Mouse (Mus musculus) brain, embryonic 14.5 days (tissue): ENCODE measurements at regions not wholly inside any gene's neighbourhood (a gene's known extent, or its start where the extent isn't known, plus 50 kb on each side); places are given as distances from the start of the nearest gene placed in this dataset.

Experiments
- DNase-seq: peaks from one replicate; pipeline ENCODE4 v3.0.0-alpha.2; 2011; ENCODE audit warnings: low read depth
- CTCF ChIP-seq: fragments of 200-500 bp; IDR thresholded peaks from 2 replicates; pipeline ENCODE4 v1.5.1; 2012; ENCODE audit warnings: inconsistent platforms, mild to moderate bottlenecking, moderate library complexity, borderline replicate concordance; ENCODE audit not compliant: insufficient read depth, insufficient read length; ENCODE audit errors: extremely low read depth
- POLR2A ChIP-seq: fragments of 200-500 bp; IDR thresholded peaks from 2 replicates; pipeline ENCODE4 v1.6.1; 2012; ENCODE audit warnings: mild to moderate bottlenecking, inconsistent platforms, borderline replicate concordance; ENCODE audit not compliant: poor library complexity, insufficient read depth, insufficient read length, severe bottlenecking; ENCODE audit errors: extremely low read depth

- peak; percentile 18 for DNase-seq
- TF ChIP-seq POLR2A (no peak), CTCF (no peak)
Measured at GRCm38 (mm10) chr4:25410440-25410839, 128.8 kb upstream of the Ufl1 start.

GRCm38 (mm10) chr4:25408696-25409448, 127.3 kb upstream of the Ufl1 start:
- no peak for TF ChIP-seq CTCF
- no peak for TF ChIP-seq POLR2A

GRCm38 (mm10) chr4:25407842-25408241, 126.2 kb upstream of the Ufl1 start:
- DNase-seq, result peak; percentile 61

More at GRCm38 (mm10) chr4:25408696-25409448, 127.3 kb upstream of the Ufl1 start:
- peak; percentile 98 for DNase-seq

GRCm38 (mm10) chr4:25389542-25389941, 107.9 kb upstream of the Ufl1 start:
- DNase-seq, result peak; percentile 60
- TF ChIP-seq POLR2A (no peak), CTCF (no peak)

More at GRCm38 (mm10) chr4:25407842-25408241, 126.2 kb upstream of the Ufl1 start:
- TF ChIP-seq CTCF (no peak), POLR2A (no peak)

DNA sequence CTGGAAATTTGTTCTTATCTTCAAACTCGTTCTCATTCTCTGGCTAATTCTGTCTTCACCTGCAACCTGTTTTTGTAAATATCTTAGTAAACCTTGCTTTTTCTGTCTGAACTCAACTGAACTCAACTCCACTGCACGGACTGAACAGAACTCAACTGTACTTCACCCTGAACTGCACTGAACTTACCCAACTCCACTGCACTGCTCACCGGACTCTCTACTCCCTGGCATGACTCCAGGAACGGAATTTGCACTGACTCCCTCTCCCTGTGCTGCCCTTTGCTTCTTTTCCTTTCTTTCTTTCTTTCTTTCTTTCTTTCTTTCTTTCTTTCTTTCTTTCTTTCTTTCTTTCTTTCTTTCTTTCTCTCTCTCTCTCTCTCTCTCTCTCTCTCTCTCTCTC, 90.4 kb upstream of the Ufl1 start:
- TF ChIP-seq POLR2A (no peak), CTCF (no peak)
- DNase-seq, result no peak

GRCm38 (mm10) chr4:25364402-25364801, 82.8 kb upstream of the Ufl1 start:
- peak; percentile 29 for DNase-seq
- TF ChIP-seq CTCF (no peak), POLR2A (no peak)

DNA sequence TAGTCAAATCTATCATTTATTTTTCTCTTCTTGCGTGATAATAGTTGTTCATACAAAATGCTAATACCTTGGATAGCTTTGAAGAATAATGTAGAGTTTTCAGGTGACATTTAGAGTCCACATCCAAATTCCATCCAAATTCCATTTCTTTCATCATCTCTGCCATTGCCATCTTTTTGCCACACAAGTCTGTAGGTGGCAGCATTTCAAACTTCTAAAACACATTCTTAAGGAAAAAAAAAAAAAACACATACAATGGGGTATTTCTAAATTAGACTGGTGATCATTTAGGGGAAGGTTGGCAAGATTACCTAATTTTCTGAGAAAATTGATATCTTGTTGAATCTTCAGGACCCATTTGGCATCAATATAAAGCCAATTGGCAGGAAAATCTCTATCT, 56.0 kb upstream of the Ufl1 start:
- peak; percentile 31 for DNase-seq
- TF ChIP-seq POLR2A (no peak), CTCF (no peak)
